Mouse (Mus musculus): Measurements from ENCODE around the gene Uggt1.

GRCm38 (mm10) chr1:36277267-36278060 is 32.9 kb upstream of the Uggt1 start:
- TF ChIP-seq CTCF (IDR thresholded peaks at IDR 0.05) (peak; percentile 96), EP300 (IDR thresholded peaks at IDR 0.05) (no peak)

Measured in lung, postnatal 0 days (tissue).